Mouse (Mus musculus) gastrocnemius, postnatal 10 days (tissue): ENCODE data around the gene Frrs1. TPM values are rescaled to one million over a fixed set of nuclear protein-coding genes. Genes with fewer than 3 reads are reported as not detected.

Experiments used
- DNase-seq: peaks from one replicate; pipeline ENCODE4 v3.0.0; 2021; ENCODE audit warnings: mixed read lengths
- total RNA-seq, 2 experiments: library from RNA; stranded (reverse); gene quantifications; 2 replicates each; pipeline ENCODE4 v1.2.3; 2021

The Frrs1 gene
- total RNA-seq, 2 experiments from 2014 or later: 1.9 to 2.8 TPM

DNA sequence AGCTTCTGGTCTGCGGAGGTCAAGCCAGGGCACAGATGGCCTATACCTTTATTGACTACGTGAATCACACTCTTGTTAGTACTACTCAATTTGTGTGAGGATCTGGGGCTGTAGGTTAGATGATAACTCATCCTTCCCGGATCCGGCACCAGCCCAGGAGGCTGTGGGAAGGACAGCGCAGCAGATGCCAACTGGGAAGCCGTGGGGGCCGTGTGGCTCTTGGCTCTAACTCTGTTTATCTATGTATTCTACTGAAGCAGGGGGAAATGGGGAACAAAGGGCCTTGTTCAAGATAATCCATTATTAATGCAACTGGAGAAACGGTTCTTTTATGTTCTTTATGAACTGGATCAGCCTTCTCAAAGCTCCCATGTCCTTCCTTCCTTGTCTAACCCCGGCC, 47.3 kb downstream of the Frrs1 start:
- no peak for DNase-seq

GRCm38 (mm10) chr3:116914374-116914773, 55.1 kb downstream of the Frrs1 start:
- no peak for DNase-seq

GRCm38 (mm10) chr3:116914931-116915330, 55.7 kb downstream of the Frrs1 start:
- DNase-seq: no peak

GRCm38 (mm10) chr3:116917016-116917415, 57.8 kb downstream of the Frrs1 start:
- no peak for DNase-seq

DNA sequence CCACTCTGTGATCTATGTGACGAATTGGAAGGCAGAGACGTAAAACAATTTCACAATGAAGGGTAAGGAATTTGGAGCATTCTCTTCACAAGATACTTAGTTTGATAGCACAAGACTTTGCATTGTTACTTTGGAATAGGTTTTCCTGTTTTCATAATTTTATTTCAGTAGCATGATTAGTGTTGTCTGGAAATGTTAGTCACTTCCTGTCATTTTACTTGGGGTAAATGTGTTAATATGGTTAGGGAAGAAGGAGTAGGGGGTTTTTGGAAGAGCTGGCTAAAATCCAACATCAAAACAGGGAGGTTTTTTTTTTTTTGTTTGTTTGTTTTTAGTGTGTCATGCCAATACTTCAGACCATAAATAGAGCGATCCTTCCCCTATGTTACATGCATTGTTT, 62.3 kb downstream of the Frrs1 start:
- no peak for DNase-seq

GRCm38 (mm10) chr3:116923042-116923441, 63.8 kb downstream of the Frrs1 start:
- DNase-seq: no peak

GRCm38 (mm10) chr3:116928994-116929393, 69.7 kb downstream of the Frrs1 start:
- peak; percentile 46 for DNase-seq

DNA sequence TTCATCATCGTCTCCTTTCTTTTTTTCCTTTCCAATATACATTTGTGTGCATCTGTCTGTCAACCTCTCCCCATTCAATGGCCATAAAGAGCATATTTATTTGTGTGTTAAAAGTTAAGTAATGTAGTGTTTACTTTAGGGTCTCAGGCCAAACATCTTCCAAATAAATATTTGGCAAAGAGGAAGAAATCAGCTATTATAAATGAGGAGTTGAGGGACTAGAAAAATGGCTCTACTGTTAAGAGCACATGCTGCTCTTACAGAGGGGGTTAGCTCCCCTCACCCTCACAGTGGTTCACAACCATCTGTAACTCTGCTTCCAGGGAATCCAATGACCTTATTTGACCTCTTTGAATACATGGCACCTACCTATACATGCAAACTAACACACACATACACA, 73.9 kb downstream of the Frrs1 start:
- DNase-seq: no peak

DNA sequence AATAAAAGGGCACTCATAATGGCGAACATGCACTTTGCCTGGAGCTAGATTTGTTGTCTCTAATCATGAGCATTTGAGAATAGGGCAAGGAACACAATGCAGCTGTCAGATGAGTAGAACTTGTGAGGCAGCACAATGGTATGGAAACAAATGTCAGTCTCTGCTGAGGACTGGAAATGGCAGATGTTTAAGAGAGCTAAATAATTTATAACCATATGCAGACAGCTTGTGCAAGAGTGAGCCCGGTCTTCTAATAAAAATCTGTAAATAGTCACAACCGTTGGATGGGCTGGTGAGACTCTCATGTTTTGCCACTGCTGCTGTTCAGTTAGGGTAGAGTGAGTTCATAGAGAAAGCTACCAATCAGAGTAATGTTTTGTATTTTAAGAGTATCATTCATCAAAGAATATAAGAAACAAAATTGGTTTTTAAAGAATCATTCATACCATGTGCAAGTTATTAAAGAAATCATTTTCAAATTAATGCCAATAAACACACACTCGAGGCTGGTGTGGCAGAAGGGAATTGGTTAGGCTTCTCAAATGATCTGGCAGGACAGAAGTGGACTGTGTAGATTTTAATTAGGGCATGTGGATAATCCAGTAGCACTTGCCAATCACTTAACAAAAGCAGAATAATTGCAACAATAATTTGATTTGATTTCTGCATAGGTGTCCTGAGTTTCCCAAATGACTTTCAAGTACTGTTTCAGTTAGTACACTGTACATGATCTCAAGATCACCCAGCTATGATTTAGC, 77.8 kb downstream of the Frrs1 start:
- DNase-seq: no peak

- no peak for DNase-seq
Observed at GRCm38 (mm10) chr3:116940804-116941558, 81.7 kb downstream of the Frrs1 start.

DNA sequence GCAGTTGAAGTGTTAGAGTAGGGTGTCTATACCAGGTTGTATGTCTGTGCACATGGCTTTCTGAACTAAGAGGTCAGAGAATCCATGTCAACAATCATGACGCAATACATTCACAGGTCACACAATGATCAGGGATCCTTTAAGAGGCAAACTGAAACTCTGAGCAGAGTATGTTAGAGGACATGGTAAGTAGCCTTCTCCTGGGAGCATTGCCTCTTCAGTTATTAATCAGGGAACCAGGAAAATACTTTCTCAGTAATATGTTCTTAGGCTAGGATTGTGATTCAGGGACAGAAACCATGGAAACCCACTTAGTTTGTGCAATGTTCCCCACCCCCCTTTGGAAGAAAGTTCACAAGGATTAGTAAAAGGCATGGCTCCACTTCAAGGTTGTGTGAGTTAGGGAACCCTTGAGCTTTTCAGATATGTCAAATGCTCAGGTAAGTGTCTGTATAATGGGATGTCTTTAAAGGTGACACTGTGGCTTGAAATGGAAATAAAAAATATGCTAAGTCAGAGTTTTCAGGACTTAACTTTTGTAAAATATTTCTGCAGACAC, 82.4 kb downstream of the Frrs1 start:
- no peak for DNase-seq

- no peak for DNase-seq
Observed at GRCm38 (mm10) chr3:116942751-116943150, 83.5 kb downstream of the Frrs1 start.

- no peak for DNase-seq
Observed at GRCm38 (mm10) chr3:116943422-116943821, 84.2 kb downstream of the Frrs1 start.

GRCm38 (mm10) chr3:116946476-116946875, 87.2 kb downstream of the Frrs1 start:
- DNase-seq: no peak

DNA sequence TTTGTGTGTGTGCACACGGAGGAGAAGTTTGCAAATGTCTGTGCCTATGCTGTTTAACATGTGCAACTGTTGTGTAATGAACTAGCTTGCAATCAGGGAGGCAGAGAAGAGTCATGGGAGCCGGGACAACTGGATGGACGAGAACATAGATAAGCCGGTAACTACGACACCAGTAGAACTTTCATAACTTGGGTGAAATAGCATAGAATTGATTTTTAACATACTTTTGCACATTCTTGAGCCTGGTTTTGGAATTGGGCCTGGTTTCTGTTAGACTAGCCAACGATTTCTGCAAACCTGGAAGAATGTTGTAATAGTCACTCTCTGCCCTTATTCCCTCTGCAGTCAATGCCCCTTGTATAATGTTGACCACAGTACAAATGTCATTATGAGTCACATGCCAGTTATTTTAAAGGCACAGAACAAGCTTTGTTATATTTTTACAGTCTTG, 91.4 kb downstream of the Frrs1 start:
- no peak for DNase-seq

DNA sequence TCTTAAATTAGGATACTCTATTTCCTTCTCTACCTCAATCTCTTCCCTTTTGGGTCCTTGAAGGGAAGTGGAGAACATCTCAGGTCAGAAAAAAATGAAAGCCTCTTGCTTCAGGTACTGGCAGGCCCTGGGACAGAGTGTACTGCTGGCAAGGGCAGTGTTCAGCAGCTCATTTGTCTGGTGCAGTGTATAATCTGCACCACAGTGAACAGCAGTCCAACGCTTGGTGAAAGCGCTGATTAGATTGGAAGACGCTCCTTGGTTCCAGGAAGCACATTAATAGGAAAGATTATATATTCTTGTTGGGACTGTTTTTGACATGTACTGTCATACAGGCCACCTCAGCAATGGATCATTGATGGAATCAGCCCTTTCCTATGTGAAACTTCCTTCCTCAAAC, 92.2 kb downstream of the Frrs1 start:
- no peak for DNase-seq

DNA sequence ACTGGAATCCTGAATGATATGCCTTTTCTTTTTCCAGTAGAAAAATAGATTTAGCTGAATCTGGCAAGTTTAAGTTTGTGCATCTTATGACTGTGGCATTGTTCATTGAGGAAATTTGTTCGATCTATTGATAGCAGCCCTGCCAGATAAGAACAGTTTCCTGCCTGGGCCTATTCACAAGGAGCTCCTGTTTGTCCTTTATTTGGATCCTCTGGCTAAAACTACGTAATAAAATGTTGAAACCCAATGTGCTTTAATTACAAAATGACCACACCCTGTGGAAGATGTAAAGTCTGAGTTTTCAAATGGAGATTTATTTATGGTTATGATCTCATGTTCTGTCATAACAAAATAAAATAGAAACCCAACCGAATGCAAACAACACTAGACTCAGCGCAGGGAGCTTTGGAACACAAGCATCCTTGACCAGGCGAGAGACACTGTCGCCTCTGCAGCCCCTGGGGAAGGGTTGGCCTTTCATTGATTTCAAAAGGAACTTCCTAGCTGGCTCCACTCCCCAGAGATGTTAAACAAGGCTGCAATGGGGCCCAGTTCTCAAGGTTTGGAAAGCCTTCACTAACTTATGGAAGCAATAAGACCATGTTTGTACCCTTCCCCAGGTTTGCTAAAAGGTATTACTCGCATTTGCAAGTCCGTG, 93.1 kb downstream of the Frrs1 start:
- no peak for DNase-seq

DNA sequence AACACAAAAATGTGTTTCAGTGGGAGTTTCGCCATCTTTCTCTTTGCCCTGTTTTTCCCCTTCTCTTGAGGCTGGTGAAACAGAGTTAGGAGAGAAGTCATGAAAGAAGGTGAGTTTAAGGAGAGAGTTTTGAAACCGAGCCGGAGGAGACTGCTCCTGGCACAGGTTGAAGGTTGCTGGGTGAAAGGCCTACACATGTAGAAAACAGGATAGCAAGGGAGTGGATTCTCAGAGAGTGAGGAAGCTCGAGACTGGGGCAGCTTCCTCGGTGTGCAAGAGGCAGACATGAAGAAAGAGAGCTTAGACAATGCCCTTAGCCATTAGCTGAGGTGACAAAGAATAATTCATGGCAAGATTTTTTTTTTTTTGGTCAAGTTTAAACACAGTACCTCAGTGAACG, 94.1 kb downstream of the Frrs1 start:
- DNase-seq: no peak

GRCm38 (mm10) chr3:116955061-116955460, 95.8 kb downstream of the Frrs1 start:
- no peak for DNase-seq
